Mouse (Mus musculus): ENCODE measurements around the gene Arrb1. TPM values are rescaled to one million over a fixed set of nuclear protein-coding genes. Genes with fewer than 3 reads are reported as not detected.

Gene Arrb1
- total RNA-seq, 2 experiments from 2014 or later, result 23.3 to 23.7 TPM

- peak in 1 of 2 experiments; percentile 20 for DNase-seq
Measured at GRCm38 (mm10) chr7:99537183-99537756, 2.0 kb downstream of the Arrb1 start.

- peak in 1 of 2 experiments; percentile 5 for DNase-seq
Measured at GRCm38 (mm10) chr7:99538421-99538820, 3.2 kb downstream of the Arrb1 start.

GRCm38 (mm10) chr7:99539201-99539891 lies 4.1 kb downstream of the Arrb1 start:
- DNase-seq, result peak; percentile 81 to 90

GRCm38 (mm10) chr7:99540016-99540415 lies 4.8 kb downstream of the Arrb1 start:
- peak; percentile 58 to 62 for DNase-seq

GRCm38 (mm10) chr7:99541204-99541603 lies 5.9 kb downstream of the Arrb1 start:
- DNase-seq, result no peak

- DNase-seq, result no peak
Measured at GRCm38 (mm10) chr7:99544272-99544671, 9.0 kb downstream of the Arrb1 start.

GRCm38 (mm10) chr7:99545885-99546745 lies 10.8 kb downstream of the Arrb1 start:
- peak; percentile 79 to 87 for DNase-seq

GRCm38 (mm10) chr7:99547584-99548487 lies 12.6 kb downstream of the Arrb1 start:
- no peak for DNase-seq

- peak in 1 of 2 experiments; percentile 55 for DNase-seq
Measured at GRCm38 (mm10) chr7:99549668-99550067, 14.4 kb downstream of the Arrb1 start.

- DNase-seq, result no peak
Measured at GRCm38 (mm10) chr7:99551623-99552022, 16.4 kb downstream of the Arrb1 start.

GRCm38 (mm10) chr7:99553222-99553884 lies 18.1 kb downstream of the Arrb1 start:
- DNase-seq, result no peak

- no peak for DNase-seq
Measured at GRCm38 (mm10) chr7:99553885-99554269, 18.6 kb downstream of the Arrb1 start.

GRCm38 (mm10) chr7:99555862-99556261 lies 20.6 kb downstream of the Arrb1 start:
- DNase-seq, result peak; percentile 71 to 80

GRCm38 (mm10) chr7:99559091-99559490 lies 23.8 kb downstream of the Arrb1 start:
- no peak for DNase-seq

GRCm38 (mm10) chr7:99562478-99562877 lies 27.2 kb downstream of the Arrb1 start:
- peak; percentile 51 for DNase-seq

GRCm38 (mm10) chr7:99563224-99563623 lies 28.0 kb downstream of the Arrb1 start:
- no peak for DNase-seq

- peak in 1 of 2 experiments; percentile 44 for DNase-seq
Measured at GRCm38 (mm10) chr7:99565325-99565881, 30.1 kb downstream of the Arrb1 start.

- no peak for DNase-seq
Measured at GRCm38 (mm10) chr7:99570680-99571079, 35.4 kb downstream of the Arrb1 start.

- DNase-seq, result no peak
Measured at GRCm38 (mm10) chr7:99572931-99573330, 37.7 kb downstream of the Arrb1 start.

GRCm38 (mm10) chr7:99573351-99573750 lies 38.1 kb downstream of the Arrb1 start:
- no peak for DNase-seq

- DNase-seq, result no peak
Measured at GRCm38 (mm10) chr7:99578246-99578645, 43.0 kb downstream of the Arrb1 start.
